11 mouse cellular contexts compared by ENCODE assay signal in the genomic region with DNA sequence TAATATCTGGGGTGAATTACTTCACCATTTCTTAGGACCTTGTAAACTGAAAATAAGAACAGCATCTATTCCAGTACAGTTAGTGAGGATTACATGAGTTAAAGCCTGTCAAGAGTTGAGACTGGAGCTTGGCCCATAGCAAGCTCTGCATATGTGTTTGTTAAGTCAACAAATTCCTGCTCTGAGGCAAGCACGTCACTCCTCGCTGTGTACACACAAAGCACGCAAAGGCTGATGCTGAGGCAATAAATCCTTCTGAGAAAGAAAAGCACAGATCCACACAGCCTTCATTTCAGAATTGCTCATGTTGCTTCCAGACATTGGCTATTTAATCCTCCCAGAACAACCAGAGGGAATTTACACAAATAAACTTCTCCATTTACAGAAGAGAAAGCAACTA.
A peak's percentile ranks its signal among the peaks of the same experiment; 100 is the strongest.
DNase-seq lines count a peak whose midpoint lies in the region; ATAC-seq and TF ChIP-seq lines count a peak whose summit lies in the region.
"Had no signal": no experiment of that assay in that cellular context is flagged by ENCODE, and none has a peak within 500 bp of the region (broad histone marks: within the 10 kb centered on the region; RNA-seq: fewer than 3 reads in every experiment).

No protein-coding gene starts in this region.

- no peaks in the 10 kb centered on the region for H3K27me3 ChIP-seq in intestine, embryonic 15.5 days (replicated peaks)
- H3K27me3 ChIP-seq in intestine, postnatal 0 days (replicated peaks; ENCODE audit: control insufficient read depth, insufficient read depth, low read length) = no peaks in the 10 kb centered on the region
- H3K27me3 ChIP-seq in liver, embryonic 16.5 days (ENCODE audit: control insufficient read depth, insufficient read depth, low read depth, low read length) = no peaks in the 10 kb centered on the region

- no peak overlapping the region for H3K27ac ChIP-seq in intestine, embryonic 15.5 days
- H3K27ac ChIP-seq in intestine, postnatal 0 days (ENCODE audit: low read depth, low read length) = no peak overlapping the region
- H3K27ac ChIP-seq in liver, embryonic 16.5 days (ENCODE audit: low read length) = no peak overlapping the region

- no peak overlapping the region for H3K4me3 ChIP-seq in intestine, embryonic 15.5 days (replicated peaks)
- H3K4me3 ChIP-seq in intestine, postnatal 0 days (ENCODE audit: low read depth, low read length) = no peak overlapping the region
- no peak overlapping the region for H3K4me3 ChIP-seq in liver, embryonic 16.5 days (ENCODE audit: low read depth, low read length)

- peak; percentile 53 for DNase-seq in urinary bladder, postnatal 14 days (ENCODE audit: low spot score)
- no peak for DNase-seq in urinary bladder, adult 2 months (ENCODE audit: low spot score)
- no peak for DNase-seq in retina, embryonic 14.5 days (ENCODE audit: low spot score)
- DNase-seq in spleen, postnatal 14 days (ENCODE audit: low spot score in 2 of 2) = no peak
- DNase-seq in cerebellum, postnatal 4 days (ENCODE audit: low spot score in 2 of 2) = no peak
- DNase-seq: adrenal gland, adult 2 months; layer of hippocampus, postnatal 36 days had no signal

- no peak overlapping the region for H3K4me2 ChIP-seq in intestine, embryonic 15.5 days (replicated peaks)
- H3K4me2 ChIP-seq in intestine, postnatal 0 days (replicated peaks; ENCODE audit: low read depth) = no peak overlapping the region
- no peak overlapping the region for H3K4me2 ChIP-seq in liver, embryonic 16.5 days (ENCODE audit: low read depth, low read length)

- 28% methylated on average over 3 of the region's 3 CpGs for WGBS in intestine, embryonic 15.5 days
- WGBS in intestine, postnatal 0 days = 19% methylated on average over 3 of the region's 3 CpGs
- WGBS in liver, embryonic 16.5 days (ENCODE audit: insufficient replicate concordance) = 57% methylated on average over 3 of the region's 3 CpGs

- H3K36me3 ChIP-seq in intestine, embryonic 15.5 days = no peaks in the 10 kb centered on the region
- H3K36me3 ChIP-seq in intestine, postnatal 0 days (ENCODE audit: control insufficient read depth, insufficient read depth) = no peaks in the 10 kb centered on the region
- no peaks in the 10 kb centered on the region for H3K36me3 ChIP-seq in liver, embryonic 16.5 days (ENCODE audit: control insufficient read depth, insufficient read depth)

- ATAC-seq in intestine, embryonic 15.5 days = peak; percentile 41; the same call in 1 of the 2 replicates
- no peak for ATAC-seq in intestine, postnatal 0 days
- ATAC-seq in liver, embryonic 16.5 days (ENCODE audit: low read depth) = peak; percentile 66
- ATAC-seq: inflammation-experienced regulatory T-cells, adult 6 months had no signal

- no peaks in the 10 kb centered on the region for H3K9me3 ChIP-seq in intestine, embryonic 15.5 days
- no peaks in the 10 kb centered on the region for H3K9me3 ChIP-seq in intestine, postnatal 0 days (ENCODE audit: control insufficient read depth)
- no peaks in the 10 kb centered on the region for H3K9me3 ChIP-seq in liver, embryonic 16.5 days (replicated peaks; ENCODE audit: control insufficient read depth, low read length)

- H3K4me1 ChIP-seq in intestine, embryonic 15.5 days (replicated peaks) = no peaks in the 10 kb centered on the region
- H3K4me1 ChIP-seq in intestine, postnatal 0 days (replicated peaks; ENCODE audit: control insufficient read depth, insufficient read depth, low read length) = no peaks in the 10 kb centered on the region
- no peaks in the 10 kb centered on the region for H3K4me1 ChIP-seq in liver, embryonic 16.5 days (ENCODE audit: control insufficient read depth, low read depth, low read length)

- no peak for TF ChIP-seq CTCF in intestine, postnatal 0 days (IDR thresholded peaks at IDR 0.05; ENCODE audit: low read depth)

- H3K9ac ChIP-seq in intestine, embryonic 15.5 days = no peak overlapping the region
- H3K9ac ChIP-seq in intestine, postnatal 0 days (ENCODE audit: low read depth, low read length) = no peak overlapping the region
- H3K9ac ChIP-seq in liver, embryonic 16.5 days (ENCODE audit: low read depth, low read length) = no peak overlapping the region
